In the genomic region with DNA sequence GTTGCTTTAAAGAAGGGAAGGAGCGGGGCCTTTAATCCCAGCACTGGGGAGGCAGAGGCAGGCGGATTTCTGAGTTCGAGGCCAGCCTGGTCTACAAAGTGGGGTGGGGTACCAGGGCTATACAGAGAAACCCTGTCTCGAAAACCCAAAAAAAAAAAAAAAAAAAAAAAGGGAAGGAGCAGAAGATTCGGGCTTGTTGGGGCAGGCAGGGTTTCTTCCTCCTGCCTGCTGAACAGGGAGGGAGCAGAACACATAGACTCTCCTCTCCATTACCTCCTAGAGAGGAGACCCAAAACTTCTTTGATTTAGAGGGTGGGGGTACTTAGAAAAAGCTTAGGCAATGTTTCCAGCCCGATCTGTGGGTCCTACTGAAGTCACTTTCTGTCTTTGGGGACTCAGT, we compare ENCODE assay signal across 29 mouse cellular contexts. TPM values are rescaled to one million over a fixed set of nuclear protein-coding genes. Genes with fewer than 3 reads are reported as not detected.
A peak's percentile ranks its signal among the peaks of the same experiment; 100 is the strongest.
DNase-seq lines count a peak whose midpoint lies in the region; ATAC-seq and TF ChIP-seq lines count a peak whose summit lies in the region.
"Had no signal": no experiment of that assay in that cellular context is flagged by ENCODE, and none has a peak within 500 bp of the region (broad histone marks: within the 10 kb centered on the region; RNA-seq: fewer than 3 reads in every experiment).

No protein-coding gene starts in this region.

- H3K36me3 ChIP-seq in forebrain, embryonic 10.5 days (replicated peaks): no peaks in the 10 kb centered on the region
- no peaks in the 10 kb centered on the region for H3K36me3 ChIP-seq in forebrain, embryonic 11.5 days (ENCODE audit: control insufficient read depth, insufficient read depth, low read length)
- no peaks in the 10 kb centered on the region for H3K36me3 ChIP-seq in CH12.LX (replicated peaks in 1 of 2; ENCODE audit: control insufficient read depth in 1 of 2, insufficient read depth in 1 of 2, low read length in 1 of 2)
- no peaks in the 10 kb centered on the region for H3K36me3 ChIP-seq in E14TG2a.4 (ENCODE audit: insufficient read depth, low read length)
- H3K36me3 ChIP-seq in MEL (ENCODE audit: control insufficient read depth in 1 of 2, insufficient read depth in 2 of 2, low read length in 2 of 2): no peaks in the 10 kb centered on the region
- H3K36me3 ChIP-seq: G1E had no signal

- no peak for DNase-seq in forebrain, embryonic 10.5 days (ENCODE audit: extremely low spot score, low spot score)
- DNase-seq in forebrain, embryonic 11.5 days (ENCODE audit: low spot score): no peak
- DNase-seq in CH12.LX (ENCODE audit: extremely low read depth): no peak
- DNase-seq in MEL (ENCODE audit: low read depth, low spot score): no peak
- DNase-seq in MN1 (ENCODE audit: low spot score): no peak
- no peak for DNase-seq in lung, postnatal 25 days (ENCODE audit: low spot score)
- no peak for DNase-seq in T-cell, adult 2 months (ENCODE audit: low spot score)
- DNase-seq: adrenal gland, adult 2 months; adrenal gland, adult 8-10 months; adrenal gland, postnatal 10 days; adrenal gland, postnatal 25 days; adrenal gland, postnatal 36 days; B cell, adult 2 months; cerebellum, adult 11 months; cerebellum, adult 11-12 months; cerebellum, adult 18-20 months; cerebellum, adult 2 months; cerebellum, adult 8-10 months; cerebellum, adult 9-11 months had no signal

- TF ChIP-seq EP300 in CH12.LX (IDR thresholded peaks at IDR 0.05; ENCODE audit: low read length) (no peak), MEL (IDR thresholded peaks at IDR 0.05; ENCODE audit: low read depth in 1 of 2, low read length in 2 of 2) (no peak)

- TF ChIP-seq RAD21 in CH12.LX (IDR thresholded peaks at IDR 0.05; ENCODE audit: low read depth, low read length) (no peak), MEL (IDR thresholded peaks at IDR 0.05; ENCODE audit: low read depth, low read length) (no peak)

- H3K9ac ChIP-seq in forebrain, embryonic 11.5 days (ENCODE audit: low read length): no peak overlapping the region
- H3K9ac ChIP-seq in CH12.LX (ENCODE audit: insufficient read depth, low read depth): no peak overlapping the region
- no peak overlapping the region for H3K9ac ChIP-seq in MEL (ENCODE audit: control insufficient read depth, low read depth, low read length, poor library complexity, severe bottlenecking)

- no peak for TF ChIP-seq CTCF in CH12.LX (conservative IDR thresholded peaks at IDR 0.05 in 1 of 2, IDR thresholded peaks at IDR 0.05 in 1 of 2; ENCODE audit: low read depth in 2 of 2, low read length in 2 of 2)
- TF ChIP-seq CTCF in E14TG2a.4 (conservative IDR thresholded peaks at IDR 0.05; ENCODE audit: low read length): no peak
- TF ChIP-seq CTCF in MEL (IDR thresholded peaks at IDR 0.05 in 2 of 3, conservative IDR thresholded peaks at IDR 0.05 in 1 of 3; ENCODE audit: control insufficient read depth in 1 of 3, insufficient read depth in 1 of 3, low read depth in 2 of 3, low read length in 3 of 3, poor library complexity in 1 of 3, severe bottlenecking in 1 of 3): no peak

- peak overlapping the region; percentile 59; the same call in 1 of the 2 replicates for H3K4me3 ChIP-seq in forebrain, embryonic 10.5 days
- no peak overlapping the region for H3K4me3 ChIP-seq in forebrain, embryonic 11.5 days (ENCODE audit: low read depth, low read length)
- H3K4me3 ChIP-seq in CH12.LX (replicated peaks in 1 of 3; ENCODE audit: low read depth in 2 of 3, low read length in 2 of 3, poor library complexity in 1 of 3) (no peak overlapping the region), E14TG2a.4 (replicated peaks; ENCODE audit: low read length) (peak overlapping the region; percentile 77; the same call in 1 of the 2 replicates), MEL (ENCODE audit: control insufficient read depth in 1 of 2, insufficient read depth in 1 of 2, low read depth in 2 of 2, low read length in 2 of 2) (no peak overlapping the region)

- TF ChIP-seq POLR2A in CH12.LX (IDR thresholded peaks at IDR 0.05; ENCODE audit: low read depth, low read length): no peak
- TF ChIP-seq POLR2A in MEL (IDR thresholded peaks at IDR 0.05; ENCODE audit: control insufficient read depth in 1 of 2, insufficient read depth in 1 of 2, low read depth in 1 of 2, low read length in 2 of 2, poor library complexity in 1 of 2): no peak

- no peak overlapping the region for H3K27ac ChIP-seq in forebrain, embryonic 10.5 days
- no peak overlapping the region for H3K27ac ChIP-seq in forebrain, embryonic 11.5 days (ENCODE audit: low read depth, low read length)
- H3K27ac ChIP-seq in CH12.LX (ENCODE audit: insufficient read depth, low read depth) (no peak overlapping the region), MEL (ENCODE audit: control insufficient read depth, low read depth, low read length) (no peak overlapping the region)

- H3K27me3 ChIP-seq in forebrain, embryonic 10.5 days (ENCODE audit: poor library complexity, severe bottlenecking): peaks cover 53% of the 10 kb centered on the region
- peaks cover 2% of the 10 kb centered on the region; the same call in 1 of the 2 replicates for H3K27me3 ChIP-seq in forebrain, embryonic 11.5 days (ENCODE audit: control insufficient read depth, insufficient read depth, low read length)
- peaks cover 61% of the 10 kb centered on the region for H3K27me3 ChIP-seq in CH12.LX (replicated peaks)
- H3K27me3 ChIP-seq in E14TG2a.4 (ENCODE audit: insufficient read depth, low read length): peaks cover 12% of the 10 kb centered on the region
- H3K27me3 ChIP-seq in MEL (ENCODE audit: control insufficient read depth in 1 of 2, insufficient read depth in 2 of 2, low read length in 2 of 2): peaks cover 15 to 35% of the 10 kb centered on the region in 2 experiments
- H3K27me3 ChIP-seq: Patski had no signal

- no peak overlapping the region for H3K4me2 ChIP-seq in forebrain, embryonic 11.5 days (ENCODE audit: low read depth, low read length, severe bottlenecking)
- H3K4me2 ChIP-seq in CH12.LX (ENCODE audit: insufficient read depth, low read depth, poor library complexity, severe bottlenecking): no peak overlapping the region

- dilution Hi-C loops in CH12.LX (cut with MboI; ENCODE audit: extremely low pct_ligation_motif_present, extremely low pct_unique_long_range_greater_than_20kb, low sequenced_read_pairs): no loop called here

- H3K79me2 ChIP-seq in CH12.LX (replicated peaks; ENCODE audit: control insufficient read depth, extremely low read depth, insufficient read depth, poor library complexity, severe bottlenecking) (no peaks in the 10 kb centered on the region), MEL (ENCODE audit: control insufficient read depth, insufficient read depth, low read length, poor library complexity) (no peaks in the 10 kb centered on the region)

- in situ Hi-C loops in CH12.LX (cut with MboI; ENCODE audit: low pct_ligation_motif_present, low pct_unique_long_range_greater_than_20kb, low sequenced_read_pairs): no loop called here

- peaks cover 15% of the 10 kb centered on the region for H3K4me1 ChIP-seq in forebrain, embryonic 10.5 days
- H3K4me1 ChIP-seq in forebrain, embryonic 11.5 days (replicated peaks; ENCODE audit: control insufficient read depth, insufficient read depth, low read length): no peaks in the 10 kb centered on the region
- H3K4me1 ChIP-seq in CH12.LX (ENCODE audit: control insufficient read depth in 1 of 2, insufficient read depth in 2 of 2) (peaks cover 4 to 8% of the 10 kb centered on the region in 2 experiments; a peak in 3 of 4 replicates), E14TG2a.4 (replicated peaks; ENCODE audit: low read depth, low read length) (peaks cover 46% of the 10 kb centered on the region), MEL (ENCODE audit: control insufficient read depth in 1 of 2, insufficient read depth in 2 of 2, low read length in 2 of 2) (peaks cover 2 to 13% of the 10 kb centered on the region in 2 experiments; a peak in 3 of 4 replicates)

- H3K9me3 ChIP-seq in forebrain, embryonic 10.5 days: no peaks in the 10 kb centered on the region
- H3K9me3 ChIP-seq in forebrain, embryonic 11.5 days (ENCODE audit: control insufficient read depth, low read length): no peaks in the 10 kb centered on the region
- H3K9me3 ChIP-seq in CH12.LX (replicated peaks; ENCODE audit: low read length) (peaks cover 6% of the 10 kb centered on the region), E14TG2a.4 (ENCODE audit: low read length) (no peaks in the 10 kb centered on the region), MEL (replicated peaks; ENCODE audit: insufficient read depth, low read length) (no peaks in the 10 kb centered on the region)
- H3K9me3 ChIP-seq: G1E had no signal

- ATAC-seq in forebrain, embryonic 11.5 days (replicated peaks; ENCODE audit: low FRiP score): no peak
- ATAC-seq: activated CD4-positive, CD25-positive, alpha-beta regulatory T cell, adult 4 months; CD4-positive, CD25-positive, alpha-beta regulatory T cell, adult 4 months; Patski had no signal

- 88% methylated on average over 6 of the region's 6 CpGs for WGBS in forebrain, embryonic 10.5 days
- 89% methylated on average over 6 of the region's 6 CpGs for WGBS in forebrain, embryonic 11.5 days

RNA-seq across cellular contexts. Expression of a gene that starts 9.7 kb away (rescaled TPM):
- 0.26 and 0.28 TPM in 2 replicates for polyA plus RNA-seq in forebrain, embryonic 10.5 days (2016; fragmentation: Nextera tagmentation; extraction: Ambion mirVana)
- not detected in 2 replicates for polyA plus RNA-seq in forebrain, embryonic 11.5 days (2014; fragmentation: Nextera tagmentation; extraction: Ambion mirVana)
- total RNA-seq in CH12.LX (2012; rRNA removed): 0.13 TPM in 1 of 2 replicates, not detected in the other
- not detected in 2 replicates for total RNA-seq in CH12.LX (2014; rRNA removed)
- polyA plus RNA-seq in CH12.LX (2012; ENCODE audit: insufficient read length, low read depth): 0.19 and 0.23 TPM in 2 replicates
- not detected in 2 replicates for total RNA-seq in MEL (2012; rRNA removed)
- polyA plus RNA-seq in MEL (2012; ENCODE audit: insufficient read depth in 1 of 2, insufficient read length in 2 of 2, low read depth in 1 of 2, low replicate concordance in 2 of 2, missing spikeins in 1 of 2): under 1 TPM in 1 of 2 experiments, not detected in 1; 0.13 TPM
- polyA plus RNA-seq: G1E had no signal

RNA-seq across cellular contexts. Expression of a gene that starts 13.0 kb away (rescaled TPM):
- 0.11 and 0.16 TPM in 2 replicates for polyA plus RNA-seq in forebrain, embryonic 10.5 days (2016; fragmentation: Nextera tagmentation; extraction: Ambion mirVana)
- 0.39 TPM in 1 of 2 replicates, not detected in the other for polyA plus RNA-seq in forebrain, embryonic 11.5 days (2014; fragmentation: Nextera tagmentation; extraction: Ambion mirVana)
- total RNA-seq in CH12.LX (2012; rRNA removed): not detected in 2 replicates
- total RNA-seq in CH12.LX (2014; rRNA removed): not detected in 2 replicates
- polyA plus RNA-seq in CH12.LX (2012; ENCODE audit: insufficient read length, low read depth): not detected in 2 replicates
- total RNA-seq in MEL (2012; rRNA removed): 0.08 TPM in 1 of 2 replicates, not detected in the other
- polyA plus RNA-seq in MEL (2012; ENCODE audit: insufficient read depth in 1 of 2, insufficient read length in 2 of 2, low read depth in 1 of 2, low replicate concordance in 2 of 2, missing spikeins in 1 of 2): under 1 TPM in 1 of 2 experiments, not detected in 1; 0.26 TPM
- total RNA-seq: ES-E14 had no signal
- polyA plus RNA-seq: activated CD4-positive, CD25-positive, alpha-beta regulatory T cell, adult 4 months; CD4-positive, CD25-positive, alpha-beta regulatory T cell, adult 4 months had no signal

RNA-seq across cellular contexts. Expression of a gene that starts 15.2 kb away (rescaled TPM):
- 0.16 and 0.17 TPM in 2 replicates for polyA plus RNA-seq in forebrain, embryonic 10.5 days (2016; fragmentation: Nextera tagmentation; extraction: Ambion mirVana)
- 0.11 and 0.24 TPM in 2 replicates for polyA plus RNA-seq in forebrain, embryonic 11.5 days (2014; fragmentation: Nextera tagmentation; extraction: Ambion mirVana)
- 0.04 TPM in 1 of 2 replicates, not detected in the other for total RNA-seq in CH12.LX (2012; rRNA removed)
- not detected in 2 replicates for total RNA-seq in CH12.LX (2014; rRNA removed)
- polyA plus RNA-seq in CH12.LX (2012; ENCODE audit: insufficient read length, low read depth): not detected in 2 replicates
- 0.08 TPM in 1 of 2 replicates, not detected in the other for total RNA-seq in MEL (2012; rRNA removed)
- 1 to 10 TPM in 1 of 2 experiments, not detected in 1; 1.4 TPM for polyA plus RNA-seq in MEL (2012; ENCODE audit: insufficient read depth in 1 of 2, insufficient read length in 2 of 2, low read depth in 1 of 2, low replicate concordance in 2 of 2, missing spikeins in 1 of 2)
- total RNA-seq: adrenal gland, adult 2 months; adrenal gland, postnatal 25 days; ES-E14 had no signal
- polyA plus RNA-seq: activated CD4-positive, CD25-positive, alpha-beta regulatory T cell, adult 4 months; CD4-positive, CD25-positive, alpha-beta regulatory T cell, adult 4 months had no signal

RNA-seq across cellular contexts. Expression of a gene that starts 21.4 kb away (rescaled TPM):
- polyA plus RNA-seq in forebrain, embryonic 10.5 days (2016; fragmentation: Nextera tagmentation; extraction: Ambion mirVana): 0.05 TPM in 1 of 2 replicates, not detected in the other
- 0.08 TPM in 1 of 2 replicates, not detected in the other for polyA plus RNA-seq in forebrain, embryonic 11.5 days (2014; fragmentation: Nextera tagmentation; extraction: Ambion mirVana)
- total RNA-seq in CH12.LX (2012; rRNA removed): not detected in 2 replicates
- total RNA-seq in CH12.LX (2014; rRNA removed): not detected in 2 replicates
- polyA plus RNA-seq in CH12.LX (2012; ENCODE audit: insufficient read length, low read depth): not detected in 2 replicates
- not detected in 2 replicates for total RNA-seq in MEL (2012; rRNA removed)
- not detected for polyA plus RNA-seq in MEL (2012; ENCODE audit: insufficient read depth in 1 of 2, insufficient read length in 2 of 2, low read depth in 1 of 2, low replicate concordance in 2 of 2, missing spikeins in 1 of 2)
- total RNA-seq: adrenal gland, adult 18-20 months; adrenal gland, adult 2 months; adrenal gland, adult 8-10 months; adrenal gland, postnatal 10 days; adrenal gland, postnatal 14 days; adrenal gland, postnatal 25 days; adrenal gland, postnatal 36 days; adrenal gland, postnatal 4 days; G1E had no signal
- polyA plus RNA-seq: activated CD4-positive, CD25-positive, alpha-beta regulatory T cell, adult 4 months; adrenal gland, adult 2 months; C2C12; CD4-positive, CD25-positive, alpha-beta regulatory T cell, adult 4 months; G1E; Patski had no signal

RNA-seq across cellular contexts. Expression of a gene that starts 40.3 kb away (rescaled TPM):
- 7.3 and 9.0 TPM in 2 replicates for polyA plus RNA-seq in forebrain, embryonic 10.5 days (2016; fragmentation: Nextera tagmentation; extraction: Ambion mirVana)
- polyA plus RNA-seq in forebrain, embryonic 11.5 days (2014; fragmentation: Nextera tagmentation; extraction: Ambion mirVana): 8.2 and 10.0 TPM in 2 replicates
- total RNA-seq in CH12.LX (2012; rRNA removed) (11.5 and 11.8 TPM in 2 replicates), CH12.LX (2014; rRNA removed) (2.8 and 3.2 TPM in 2 replicates), MEL (2012; rRNA removed) (4.5 and 5.6 TPM in 2 replicates)
- polyA plus RNA-seq in CH12.LX (2012; ENCODE audit: insufficient read length, low read depth) (37.9 and 38.3 TPM in 2 replicates), MEL (2012; ENCODE audit: insufficient read depth in 1 of 2, insufficient read length in 2 of 2, low read depth in 1 of 2, low replicate concordance in 2 of 2, missing spikeins in 1 of 2) (10 to 100 TPM in 1 of 2 experiments, not detected in 1; 34.9 TPM)

Comparison
In these comparisons a context has a peak if more than half of its experiments do, and no peak if none do; other contexts are left out.
1. H3K4me3 ChIP-seq: peak in forebrain, embryonic 10.5 days (single experiment) and E14TG2a.4 (single experiment); none in forebrain, embryonic 11.5 days (single experiment), CH12.LX (0 of 3) and MEL (0 of 2).